Mouse (Mus musculus) heart, embryonic 10.5 days (tissue): ENCODE measurements around the gene Rasa2. TPM values are rescaled to one million over a fixed set of nuclear protein-coding genes. Genes with fewer than 3 reads are reported as not detected.
A peak's percentile ranks its signal among the peaks of the same experiment; 100 is the strongest.
"Not testable (repeated sequence)": the region's sequence is repeated elsewhere in the genome, so short reads cannot be mapped to it uniquely, and the experiment has no call there.

Experiments used
- DNase-seq: peaks from one replicate; pipeline ENCODE4 v3.0.0-alpha.2; 2017; ENCODE audit warnings: low spot score
- H3K27ac ChIP-seq: fragments of 300-500 bp; sonication (generic); 2 replicates; pipeline ENCODE4 v1.5.1; 2016; ENCODE audit warnings: mild to moderate bottlenecking
- H3K27me3 ChIP-seq: fragments of 300-500 bp; sonication (generic); 2 replicates; pipeline ENCODE4 v1.6.1; 2016; ENCODE audit warnings: mild to moderate bottlenecking; ENCODE audit not compliant: poor library complexity, insufficient read depth, severe bottlenecking
- H3K36me3 ChIP-seq: fragments of 300-500 bp; sonication (generic); 2 replicates; pipeline ENCODE4 v1.6.1; 2016; ENCODE audit warnings: mild to moderate bottlenecking, moderate library complexity
- H3K4me1 ChIP-seq: fragments of 300-500 bp; sonication (generic); 2 replicates; pipeline ENCODE4 v1.6.1; 2016; ENCODE audit warnings: mild to moderate bottlenecking
- H3K4me3 ChIP-seq: fragments of 300-500 bp; sonication (generic); 2 replicates; pipeline ENCODE4 v1.5.1; 2016; ENCODE audit warnings: mild to moderate bottlenecking, moderate library complexity
- H3K9me3 ChIP-seq: fragments of 300-500 bp; sonication (generic); 2 replicates; pipeline ENCODE4 v1.6.1; 2016; ENCODE audit warnings: mild to moderate bottlenecking, moderate library complexity
- WGBS: fragments of 180-500 bp; shearing (Covaris S2); methylation state at CpG from one replicate; pipeline ENCODE4 v1.1.7; 2016; 5-methylcytosine and 5-hydroxymethylcytosine counted together
- polyA plus RNA-seq: library from polyadenylated mRNA; unstranded; fragments of >200 nt; fragmentation: Nextera tagmentation; extraction: Ambion mirVana; gene quantifications from 2 replicates; pipeline ENCODE4 v1.2.1, GENCODE M21; 2016

The Rasa2 gene
- polyA plus RNA-seq, 1 experiment from 2014 or later: 15.8 TPM

DNA sequence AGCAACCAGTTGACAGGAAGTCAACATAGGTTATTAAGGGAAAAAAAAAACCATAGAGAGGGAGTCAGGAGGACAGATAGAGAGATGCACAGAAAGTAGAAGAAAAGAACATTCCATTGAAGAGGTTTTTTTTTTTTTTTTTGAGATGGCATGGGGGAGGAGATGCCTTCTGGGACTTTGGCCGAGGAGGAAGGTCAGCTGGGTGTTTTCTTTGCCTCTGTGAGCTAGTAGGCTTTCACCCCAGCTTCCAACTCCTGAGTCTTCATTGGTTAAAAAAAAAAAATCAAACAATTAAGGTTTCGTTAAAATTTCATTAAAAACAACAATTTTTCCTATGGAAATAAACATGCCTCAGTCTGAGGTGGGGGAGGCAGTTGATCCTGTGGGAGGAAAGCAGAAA, 28.4 kb upstream of the Rasa2 start:
- WGBS: 60% methylated on average over 2 of the region's 2 CpGs
- no peak for DNase-seq
- H3K9me3 ChIP-seq: no peaks in the 10 kb centered on the region
- H3K36me3 ChIP-seq: no peaks in the 10 kb centered on the region
- no peak overlapping the region for H3K4me3 ChIP-seq
- H3K27me3 ChIP-seq: no peaks in the 10 kb centered on the region
- 0 out of 2 replicates have a peak, but pooled peaks cover 5% of the 10 kb centered on the region for H3K4me1 ChIP-seq
- no peak overlapping the region for H3K27ac ChIP-seq

DNA sequence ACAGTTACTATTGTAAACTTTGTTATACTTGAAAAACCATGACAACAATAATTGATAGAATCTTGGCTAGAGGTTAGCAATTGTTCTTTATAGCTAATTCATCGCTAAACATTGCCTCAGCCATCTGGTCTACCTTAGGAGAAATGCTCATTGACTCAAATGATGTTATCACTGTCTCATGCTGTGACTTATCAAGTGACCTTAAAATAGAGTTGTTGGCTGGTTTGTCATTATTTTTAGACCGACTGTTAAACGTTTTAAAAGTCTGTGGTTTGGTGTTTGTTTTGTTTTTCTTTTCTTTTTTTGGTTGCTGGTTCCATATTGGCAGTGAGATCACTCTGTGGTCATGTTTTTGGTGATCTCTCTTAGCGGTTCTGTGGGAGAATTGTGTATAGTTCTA, 22.1 kb upstream of the Rasa2 start:
- no peaks in the 10 kb centered on the region for H3K36me3 ChIP-seq
- 42% methylated on average over 4 of the region's 4 CpGs for WGBS

DNA sequence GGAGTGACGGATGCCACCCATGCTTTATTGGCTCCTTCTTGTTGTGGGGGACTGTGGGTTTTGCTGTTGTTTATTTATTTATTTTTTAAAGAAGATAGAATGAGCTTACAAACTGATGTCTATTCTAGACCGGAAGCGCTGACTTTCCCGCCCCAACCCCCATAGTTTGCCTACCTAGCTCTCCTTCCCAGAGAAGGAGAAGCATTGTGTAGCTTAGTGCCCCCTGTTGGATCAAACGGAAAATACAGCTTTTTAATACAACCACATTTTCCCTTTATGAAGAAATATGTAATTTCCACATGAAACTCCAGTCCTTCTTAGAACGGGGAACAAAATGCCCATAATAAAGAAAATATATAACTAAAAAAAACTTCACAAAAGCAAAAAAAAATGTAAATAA, 21.3 kb upstream of the Rasa2 start:
- Histone ChIP-seq H3K36me3 (no peaks in the 10 kb centered on the region), H3K4me1 (no peaks in the 10 kb centered on the region), H3K27ac (no peak overlapping the region), H3K4me3 (no peak overlapping the region), H3K27me3 (no peaks in the 10 kb centered on the region), H3K9me3 (no peaks in the 10 kb centered on the region)
- WGBS: 54% methylated on average over 6 of the region's 6 CpGs
- DNase-seq: no peak

More for the DNA sequence above, 22.1 kb upstream of the Rasa2 start:
- no peaks in the 10 kb centered on the region for H3K4me1 ChIP-seq
- no peak overlapping the region for H3K4me3 ChIP-seq
- H3K9me3 ChIP-seq: no peaks in the 10 kb centered on the region
- no peak overlapping the region for H3K27ac ChIP-seq
- no peaks in the 10 kb centered on the region for H3K27me3 ChIP-seq
- DNase-seq: no peak

DNA sequence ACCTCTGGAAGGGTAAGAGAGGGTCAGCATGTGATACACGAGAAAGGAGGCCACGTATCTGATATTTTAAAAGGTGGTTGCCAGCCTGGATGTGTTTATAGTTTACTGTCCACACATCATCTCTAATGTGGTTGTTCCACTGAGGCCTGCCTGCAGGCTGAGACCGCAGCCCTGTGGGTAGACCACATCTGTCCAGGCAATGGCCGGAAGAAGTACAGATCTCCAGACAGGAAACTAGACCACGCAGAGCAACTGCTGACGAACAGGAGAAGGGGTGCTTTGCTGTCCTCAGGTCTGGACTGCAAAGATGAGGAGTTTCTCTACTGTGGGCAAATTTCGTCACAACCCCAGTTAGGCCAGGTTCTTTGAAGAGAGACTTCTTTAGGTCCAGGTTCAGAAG, 19.4 kb upstream of the Rasa2 start:
- Histone ChIP-seq H3K27ac (no peak overlapping the region), H3K4me3 (no peak overlapping the region), H3K9me3 (no peaks in the 10 kb centered on the region), H3K4me1 (no peaks in the 10 kb centered on the region), H3K36me3 (no peaks in the 10 kb centered on the region), H3K27me3 (no peaks in the 10 kb centered on the region)
- DNase-seq: no peak
- WGBS: 76% methylated on average over 7 of the region's 7 CpGs

DNA sequence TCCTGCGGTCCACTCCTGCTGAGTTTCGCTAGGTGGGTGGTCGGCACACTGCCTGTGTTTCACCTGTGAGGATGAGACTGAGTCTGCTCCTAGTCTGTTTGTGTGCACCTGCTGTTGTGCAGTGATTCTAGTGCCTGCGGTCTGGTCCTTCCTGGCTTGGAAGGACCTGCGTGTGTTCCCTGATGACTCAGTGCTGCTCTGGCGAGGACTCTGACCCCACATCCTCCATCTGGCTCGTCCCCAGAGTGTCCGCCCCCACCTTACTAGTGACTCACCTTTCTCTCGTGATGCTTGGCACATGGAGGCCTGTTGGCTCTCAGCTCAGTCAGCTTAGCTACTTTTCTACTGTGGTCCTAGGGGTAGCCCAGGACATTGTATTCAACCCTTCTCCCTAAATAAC, 18.5 kb upstream of the Rasa2 start:
- no peaks in the 10 kb centered on the region for H3K36me3 ChIP-seq
- no peak overlapping the region for H3K4me3 ChIP-seq
- no peak overlapping the region for H3K27ac ChIP-seq
- no peaks in the 10 kb centered on the region for H3K4me1 ChIP-seq
- WGBS: 62% methylated on average over 9 of the region's 9 CpGs
- no peaks in the 10 kb centered on the region for H3K9me3 ChIP-seq
- DNase-seq: no peak
- no peaks in the 10 kb centered on the region for H3K27me3 ChIP-seq

DNA sequence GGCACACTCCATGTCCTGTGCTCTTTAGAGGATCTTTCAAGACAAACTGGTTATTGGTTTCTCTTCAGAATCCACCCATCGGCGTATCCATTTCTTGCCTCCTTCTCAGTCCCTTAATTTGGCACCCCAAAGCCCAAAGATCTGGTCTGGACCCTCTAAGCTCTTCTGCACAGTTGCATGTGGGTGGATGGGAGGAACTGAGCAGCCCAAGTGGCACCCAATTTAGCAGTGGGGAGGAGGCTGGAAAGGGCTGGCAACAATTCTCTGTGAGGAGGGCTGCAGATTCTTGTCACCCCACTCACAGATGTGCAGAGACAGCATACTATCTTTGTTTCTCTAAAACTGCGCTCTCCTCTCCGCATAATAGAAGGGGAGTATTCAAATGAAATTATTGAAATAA, 17.9 kb upstream of the Rasa2 start:
- Histone ChIP-seq H3K4me3 (no peak overlapping the region), H3K27me3 (no peaks in the 10 kb centered on the region), H3K9me3 (no peaks in the 10 kb centered on the region), H3K36me3 (no peaks in the 10 kb centered on the region), H3K27ac (no peak overlapping the region), H3K4me1 (no peaks in the 10 kb centered on the region)
- WGBS: 87% methylated on average over 4 of the region's 4 CpGs
- DNase-seq: no peak

DNA sequence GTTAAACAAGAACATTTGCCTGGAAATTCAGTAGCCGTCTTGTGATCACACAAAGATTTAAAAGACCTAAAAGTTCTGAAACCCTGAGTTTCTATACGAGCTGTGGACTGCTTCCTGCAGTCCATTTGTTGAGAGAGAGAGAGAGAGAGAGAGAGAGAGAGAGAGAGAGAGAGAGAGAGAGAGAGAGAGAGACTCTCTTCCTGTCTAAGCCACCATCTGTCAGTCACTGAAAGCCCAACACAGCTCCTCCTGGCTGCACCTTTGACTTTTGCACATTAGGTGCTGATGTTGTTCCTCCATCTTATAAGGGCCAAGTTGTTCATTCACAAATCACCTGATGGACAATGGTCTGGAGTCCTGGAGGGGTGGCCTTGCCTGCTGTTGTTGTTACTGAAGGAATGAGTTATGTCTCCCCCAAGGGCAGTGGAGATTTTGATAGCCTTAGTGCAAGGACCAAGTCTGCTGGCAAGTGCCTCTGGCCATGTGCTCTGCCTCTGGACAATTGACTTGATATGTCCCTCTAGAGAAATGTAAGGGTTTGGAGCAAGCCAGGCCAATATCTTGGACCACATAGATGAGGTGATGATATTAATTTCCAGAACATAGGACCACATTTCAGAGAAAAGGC, 15.4 kb upstream of the Rasa2 start:
- H3K4me1 ChIP-seq: no peaks in the 10 kb centered on the region
- DNase-seq: peak; percentile 52
- H3K27ac ChIP-seq: no peak overlapping the region
- no peak overlapping the region for H3K4me3 ChIP-seq
- WGBS: 57% methylated on average over 2 of the region's 2 CpGs
- H3K27me3 ChIP-seq: no peaks in the 10 kb centered on the region
- no peaks in the 10 kb centered on the region for H3K9me3 ChIP-seq
- H3K36me3 ChIP-seq: no peaks in the 10 kb centered on the region

DNA sequence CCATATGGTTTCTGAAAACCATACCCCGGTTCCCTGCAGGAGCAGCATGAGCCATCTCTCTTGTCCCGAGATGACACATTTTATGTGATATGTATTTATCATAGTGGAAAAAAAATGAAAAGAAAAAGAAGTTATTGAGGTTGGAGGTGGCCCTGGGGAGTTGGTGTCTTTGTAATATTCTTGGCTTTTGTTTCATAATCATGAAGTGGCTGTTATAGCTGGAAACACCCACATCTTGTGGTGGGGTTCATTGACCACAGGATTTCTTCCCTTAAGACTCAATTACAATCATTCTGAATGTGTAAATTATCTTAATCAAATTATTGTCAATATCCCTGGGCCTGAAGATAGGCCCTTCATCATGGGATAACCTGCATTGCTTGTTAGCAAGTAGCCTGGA, 13.4 kb upstream of the Rasa2 start:
- 81% methylated on average over 2 of the region's 2 CpGs for WGBS

DNA sequence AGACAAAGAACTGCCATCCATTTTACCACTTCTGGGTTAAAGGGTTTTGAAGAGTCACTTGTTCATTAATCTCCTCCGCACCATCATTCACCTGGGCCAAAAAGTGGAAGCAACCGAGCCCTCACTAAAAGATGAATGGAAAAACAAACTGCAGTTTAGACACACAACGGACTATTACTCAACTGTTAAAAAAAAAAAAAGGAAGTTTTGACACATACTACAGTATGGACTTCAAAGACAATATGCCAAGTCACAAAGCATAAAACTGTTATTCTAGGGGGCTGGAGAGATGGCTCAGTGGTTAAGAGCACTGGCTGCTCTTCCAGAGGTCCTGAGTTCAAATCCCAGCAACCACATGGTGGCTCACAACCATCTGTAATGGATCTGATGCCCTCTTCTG, 12.6 kb upstream of the Rasa2 start:
- not testable (repeated sequence) for H3K9me3 ChIP-seq, H3K36me3 ChIP-seq, H3K27ac ChIP-seq, H3K4me3 ChIP-seq, DNase-seq, H3K27me3 ChIP-seq, H3K4me1 ChIP-seq
- WGBS: 82% methylated on average over 3 of the region's 3 CpGs

More for the DNA sequence above, 13.4 kb upstream of the Rasa2 start:
- DNase-seq: no peak
- H3K9me3 ChIP-seq: no peaks in the 10 kb centered on the region
- H3K27me3 ChIP-seq: no peaks in the 10 kb centered on the region
- no peaks in the 10 kb centered on the region for H3K36me3 ChIP-seq
- no peak overlapping the region for H3K4me3 ChIP-seq
- 0 out of 2 replicates have a peak, but pooled peaks cover 4% of the 10 kb centered on the region for H3K4me1 ChIP-seq
- H3K27ac ChIP-seq: no peak overlapping the region

DNA sequence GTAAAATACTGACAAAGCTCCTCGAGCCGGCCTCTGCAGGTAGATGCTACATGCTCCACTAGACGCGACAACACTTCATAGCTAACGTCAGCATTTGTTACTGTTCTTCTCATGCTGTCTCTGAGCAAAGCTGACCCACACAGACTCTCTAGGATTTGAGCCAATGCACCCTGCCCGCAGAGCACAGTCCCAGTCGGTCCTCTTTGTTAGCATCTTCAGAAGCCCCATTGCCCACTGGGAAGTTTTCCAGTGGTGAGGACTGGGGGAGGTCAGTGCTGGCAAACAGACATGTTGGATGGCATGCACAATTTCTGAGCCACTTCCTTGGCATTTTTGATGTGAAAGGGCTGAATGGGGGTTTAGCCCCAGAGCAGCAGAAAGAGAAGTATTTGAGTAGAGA, 8.0 kb upstream of the Rasa2 start:
- H3K4me3 ChIP-seq: no peak overlapping the region
- H3K27me3 ChIP-seq: no peaks in the 10 kb centered on the region
- DNase-seq: no peak
- no peaks in the 10 kb centered on the region for H3K9me3 ChIP-seq
- 93% methylated on average over 7 of the region's 7 CpGs for whole genome bisulfite sequencing
- no peaks in the 10 kb centered on the region for H3K36me3 ChIP-seq
- H3K4me1 ChIP-seq: peaks cover 7% of the 10 kb centered on the region
- no peak overlapping the region for H3K27ac ChIP-seq

DNA sequence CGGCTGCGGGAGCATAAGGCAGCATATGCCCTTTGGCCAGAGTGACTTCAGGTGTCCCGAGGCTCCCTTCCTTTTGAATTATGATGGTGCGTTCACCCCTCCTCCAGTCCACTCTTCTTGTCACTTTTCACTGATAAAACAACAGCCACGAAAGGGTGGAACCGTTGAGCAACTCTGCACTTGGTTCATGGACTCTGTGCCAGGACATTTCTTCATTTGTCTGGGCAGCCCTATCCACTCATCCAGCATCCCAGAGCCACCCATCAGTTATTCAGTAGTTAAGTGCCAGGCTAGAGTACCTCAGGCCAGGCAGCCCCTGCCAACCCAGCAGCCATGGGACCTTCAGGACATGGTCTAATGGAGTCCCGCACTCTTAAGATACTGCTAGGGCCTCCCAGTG, 7.1 kb upstream of the Rasa2 start:
- Histone ChIP-seq H3K27ac (no peak overlapping the region), H3K9me3 (no peaks in the 10 kb centered on the region), H3K4me1 (peaks cover 7% of the 10 kb centered on the region), H3K4me3 (no peak overlapping the region), H3K36me3 (no peaks in the 10 kb centered on the region), H3K27me3 (0 out of 2 replicates have a peak, but pooled peaks cover 6% of the 10 kb centered on the region)
- no peak for DNase-seq
- 74% methylated on average over 7 of the region's 7 CpGs for WGBS

DNA sequence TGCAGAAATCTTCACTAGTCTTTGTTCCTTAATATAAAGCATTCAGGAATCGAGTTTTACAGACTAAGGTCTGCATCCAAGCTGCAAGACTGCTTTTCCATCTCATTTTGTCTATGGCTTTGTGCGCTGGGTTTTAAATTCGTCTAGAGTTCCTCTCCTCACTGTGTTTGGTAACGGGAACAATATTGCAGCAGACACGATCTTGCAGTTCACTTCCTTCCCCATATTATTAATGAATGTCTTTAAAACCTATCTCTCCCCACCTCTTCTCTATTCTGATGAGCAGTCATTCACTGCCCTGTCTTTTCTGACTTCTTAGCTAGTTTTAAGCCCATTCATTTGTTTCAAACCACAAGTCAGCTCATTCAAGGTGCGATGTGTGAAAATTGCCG, 5.7 kb upstream of the Rasa2 start:
- Histone ChIP-seq H3K4me1 (peaks cover 10% of the 10 kb centered on the region), H3K9me3 (no peaks in the 10 kb centered on the region), H3K27ac (no peak overlapping the region), H3K4me3 (no peak overlapping the region), H3K36me3 (no peaks in the 10 kb centered on the region), H3K27me3 (peaks cover 14% of the 10 kb centered on the region)
- DNase-seq: no peak
- 79% methylated on average over 7 of the region's 7 CpGs for WGBS

DNA sequence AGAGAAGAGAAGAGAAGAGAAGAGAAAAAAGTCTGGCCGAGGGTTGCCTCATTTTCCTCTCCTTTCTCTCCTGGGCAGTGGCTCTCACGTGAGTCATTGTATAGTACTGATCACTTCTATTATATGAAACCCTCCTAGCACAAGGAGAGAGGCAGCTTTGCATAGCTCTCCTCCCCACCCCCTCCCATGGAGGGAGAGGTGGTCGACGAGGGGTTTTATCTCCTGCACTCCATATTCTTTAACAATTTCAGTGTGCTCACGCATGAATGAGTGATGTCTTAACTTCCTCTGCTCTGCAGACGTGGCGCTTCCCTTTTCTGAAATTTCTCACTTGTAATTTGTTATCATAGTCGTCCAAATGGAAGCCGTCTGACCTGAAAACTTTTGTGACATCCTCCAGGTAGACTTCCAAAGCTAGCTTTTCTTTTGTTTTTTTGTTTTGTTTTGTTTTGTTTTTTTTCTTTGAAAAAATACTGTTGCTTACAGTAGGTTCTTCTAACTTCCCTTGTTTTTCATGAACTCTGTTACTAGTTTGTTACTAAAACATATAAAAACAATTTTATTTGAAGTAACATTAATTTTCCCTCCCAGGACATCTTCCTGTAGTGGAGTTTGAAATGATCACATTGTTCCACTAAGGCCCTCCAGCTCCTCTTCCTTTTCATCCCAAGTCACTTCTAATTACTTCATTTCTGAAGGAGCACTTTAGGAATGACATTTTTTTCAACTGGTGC, 5.2 kb upstream of the Rasa2 start:
- 57% methylated on average over 9 of the region's 9 CpGs for WGBS
- Histone ChIP-seq H3K9me3 (no peaks in the 10 kb centered on the region), H3K36me3 (no peaks in the 10 kb centered on the region), H3K27me3 (peaks cover 16% of the 10 kb centered on the region), H3K27ac (no peak overlapping the region), H3K4me3 (no peak overlapping the region), H3K4me1 (peaks cover 14% of the 10 kb centered on the region)
- no peak for DNase-seq

DNA sequence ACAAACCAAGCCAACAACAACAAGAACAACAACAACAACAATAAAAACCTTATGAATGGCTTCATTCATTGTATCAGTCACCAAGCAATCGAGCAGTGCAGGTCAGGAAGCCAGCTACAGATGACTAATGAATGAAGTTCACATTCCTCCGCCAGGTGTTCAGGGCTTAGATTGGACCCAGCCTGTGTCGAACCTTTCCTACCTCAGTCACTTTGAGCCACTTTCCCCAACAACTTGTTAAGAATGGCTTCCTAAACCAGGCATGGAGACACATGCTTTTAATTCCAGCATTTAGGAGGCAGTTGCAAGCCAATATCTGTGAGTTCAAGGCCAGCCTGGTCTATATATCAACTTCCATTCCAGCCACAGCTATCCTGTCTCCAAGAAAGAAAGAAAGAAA, 4.5 kb upstream of the Rasa2 start:
- H3K9me3 ChIP-seq: no peaks in the 10 kb centered on the region
- DNase-seq: no peak
- no peaks in the 10 kb centered on the region for H3K36me3 ChIP-seq
- no peak overlapping the region for H3K4me3 ChIP-seq
- H3K27ac ChIP-seq: no peak overlapping the region
- H3K4me1 ChIP-seq: peaks cover 19% of the 10 kb centered on the region
- H3K27me3 ChIP-seq: peaks cover 16% of the 10 kb centered on the region
- 76% methylated on average over 3 of the region's 3 CpGs for WGBS
